Mouse (Mus musculus) kidney, embryonic 14.5 days (tissue): ENCODE measurements around the gene Zfp954. TPM values are rescaled to one million over a fixed set of nuclear protein-coding genes. Genes with fewer than 3 reads are reported as not detected.
"Not testable (repeated sequence)": the region's sequence is repeated elsewhere in the genome, so short reads cannot be mapped to it uniquely, and the experiment has no call there.

Source experiments
- ATAC-seq: fragments of 200-750 bp; cut with Nextera tagmentation; 2 replicates; pipeline ENCODE4 v1.8.0; 2017; ENCODE audit warnings: moderate number of reproducible peaks, mild to moderate bottlenecking, moderate TSS enrichment, moderate library complexity; ENCODE audit not compliant: low FRiP score, low TSS enrichment
- H3K27ac ChIP-seq: fragments of 300-500 bp; sonication (generic); 2 replicates; pipeline ENCODE4 v1.5.1; 2014; ENCODE audit warnings: low read depth, mild to moderate bottlenecking, low read length, moderate library complexity, mixed read lengths
- H3K27me3 ChIP-seq: fragments of 300-500 bp; sonication (generic); 2 replicates; pipeline ENCODE4 v1.6.1; 2014; ENCODE audit warnings: mild to moderate bottlenecking, low read length; ENCODE audit not compliant: control insufficient read depth, insufficient read depth
- H3K36me3 ChIP-seq: fragments of 300-500 bp; sonication (generic); 2 replicates; pipeline ENCODE4 v1.6.1; 2014; ENCODE audit warnings: low read length, mixed read lengths; ENCODE audit not compliant: control insufficient read depth, insufficient read depth
- H3K4me1 ChIP-seq: fragments of 300-500 bp; sonication (generic); 2 replicates; pipeline ENCODE4 v1.6.1; 2014; ENCODE audit warnings: low read length, mixed read lengths; ENCODE audit not compliant: control insufficient read depth, insufficient read depth
- H3K4me2 ChIP-seq: fragments of 300-500 bp; sonication (generic); replicated peaks from 2 replicates; pipeline ENCODE4 v1.6.1; 2014; ENCODE audit warnings: low read depth, mild to moderate bottlenecking, low read length
- H3K4me3 ChIP-seq: fragments of 300-500 bp; sonication (generic); 2 replicates; pipeline ENCODE4 v1.5.1; 2014; ENCODE audit warnings: mild to moderate bottlenecking, low read length
- H3K9ac ChIP-seq: fragments of 300-500 bp; sonication (generic); 2 replicates; pipeline ENCODE4 v1.6.1; 2014; ENCODE audit warnings: low read depth, mild to moderate bottlenecking, low read length, moderate library complexity
- H3K9me3 ChIP-seq: fragments of 300-500 bp; sonication (generic); 2 replicates; pipeline ENCODE4 v1.6.1; 2016; ENCODE audit warnings: low read length; ENCODE audit not compliant: control insufficient read depth
- WGBS: fragments of 180-500 bp; shearing (Covaris S2); extraction: QIAGEN DNeasy Blood & Tissue Kit; methylation state at CpG from one replicate; pipeline ENCODE4 v1.1.7; 2014; 5-methylcytosine and 5-hydroxymethylcytosine counted together
- polyA plus RNA-seq: library from polyadenylated mRNA; unstranded; fragments of >200 nt; fragmentation: Nextera tagmentation; extraction: Ambion mirVana; gene quantifications from 2 replicates; pipeline ENCODE4 v1.2.1, GENCODE M21; 2014

The Zfp954 gene
- polyA plus RNA-seq, result 11.1 and 12.2 TPM in 2 replicates

GRCm38 (mm10) chr7:7120921-7121601 lies at the start of gene Zfp954:
Gene Zfp954 (minus strand): TSS chr7:7121488.
- Histone ChIP-seq H3K9ac (peak within 1 kb of the TSS; percentile 65), H3K4me3 (peak within 1 kb of the TSS; percentile 69), H3K36me3 (no peaks in the 10 kb centered on the region; the same call in 1 of the 2 replicates), H3K27ac (no peak within 1 kb of the TSS), H3K4me2 (peak within 1 kb of the TSS; percentile 50), H3K27me3 (no peaks in the 10 kb centered on the region), H3K4me1 (no peaks in the 10 kb centered on the region), H3K9me3 (no peaks in the 10 kb centered on the region)
- under 1% methylated on average over 30 of the region's 30 CpGs for WGBS
- ATAC-seq, result peak; percentile 95

GRCm38 (mm10) chr7:7145991-7146608 lies 24.8 kb upstream of the Zfp954 start:
- H3K36me3 ChIP-seq, result no peaks in the 10 kb centered on the region
- no peak overlapping the region for H3K4me3 ChIP-seq
- 91% methylated on average over 15 of the region's 15 CpGs for WGBS
- H3K27ac ChIP-seq, result no peak overlapping the region
- no peak for ATAC-seq
- H3K9ac ChIP-seq, result no peak overlapping the region
- no peak overlapping the region for H3K4me2 ChIP-seq
- peaks cover 4% of the 10 kb centered on the region; the same call in 1 of the 2 replicates for H3K9me3 ChIP-seq
- no peaks in the 10 kb centered on the region for H3K27me3 ChIP-seq
- H3K4me1 ChIP-seq, result no peaks in the 10 kb centered on the region

GRCm38 (mm10) chr7:7144215-7144614 lies 22.9 kb upstream of the Zfp954 start:
- no peak overlapping the region for H3K4me3 ChIP-seq
- H3K36me3 ChIP-seq, result no peaks in the 10 kb centered on the region
- no peaks in the 10 kb centered on the region for H3K4me1 ChIP-seq
- ATAC-seq, result no peak
- peaks cover 4% of the 10 kb centered on the region; the same call in 1 of the 2 replicates for H3K9me3 ChIP-seq
- no peak overlapping the region for H3K9ac ChIP-seq
- no peak overlapping the region for H3K27ac ChIP-seq
- WGBS, result 82% methylated on average over 1 of the region's 1 CpGs
- no peak overlapping the region for H3K4me2 ChIP-seq
- H3K27me3 ChIP-seq, result no peaks in the 10 kb centered on the region

- Histone ChIP-seq H3K36me3 (peaks cover 7% of the 10 kb centered on the region; the same call in 1 of the 2 replicates), H3K4me3 (peak within 1 kb of the TSS; percentile 45), H3K4me2 (peak within 1 kb of the TSS; percentile 42), H3K27me3 (no peaks in the 10 kb centered on the region), H3K27ac (no peak within 1 kb of the TSS), H3K9me3 (no peaks in the 10 kb centered on the region), H3K4me1 (no peaks in the 10 kb centered on the region), H3K9ac (peak within 1 kb of the TSS; percentile 55)
- WGBS, result 2% methylated on average over 16 of the region's 16 CpGs
- ATAC-seq, result peak; percentile 99
Observed at GRCm38 (mm10) chr7:7136379-7136866, 15.1 kb upstream of the Zfp954 start, which contains the start of gene Zfp773. Gene Zfp773 (minus strand): TSS chr7:7136755.

GRCm38 (mm10) chr7:7132751-7133150 lies 11.5 kb upstream of the Zfp954 start:
- Histone ChIP-seq H3K4me1 (no peaks in the 10 kb centered on the region), H3K27me3 (no peaks in the 10 kb centered on the region), H3K4me3 (no peak overlapping the region), H3K36me3 (peaks cover 7% of the 10 kb centered on the region; the same call in 1 of the 2 replicates), H3K4me2 (no peak overlapping the region), H3K9me3 (no peaks in the 10 kb centered on the region), H3K9ac (no peak overlapping the region), H3K27ac (no peak overlapping the region)
- 81% methylated on average over 8 of the region's 8 CpGs for WGBS
- no peak for ATAC-seq

DNA sequence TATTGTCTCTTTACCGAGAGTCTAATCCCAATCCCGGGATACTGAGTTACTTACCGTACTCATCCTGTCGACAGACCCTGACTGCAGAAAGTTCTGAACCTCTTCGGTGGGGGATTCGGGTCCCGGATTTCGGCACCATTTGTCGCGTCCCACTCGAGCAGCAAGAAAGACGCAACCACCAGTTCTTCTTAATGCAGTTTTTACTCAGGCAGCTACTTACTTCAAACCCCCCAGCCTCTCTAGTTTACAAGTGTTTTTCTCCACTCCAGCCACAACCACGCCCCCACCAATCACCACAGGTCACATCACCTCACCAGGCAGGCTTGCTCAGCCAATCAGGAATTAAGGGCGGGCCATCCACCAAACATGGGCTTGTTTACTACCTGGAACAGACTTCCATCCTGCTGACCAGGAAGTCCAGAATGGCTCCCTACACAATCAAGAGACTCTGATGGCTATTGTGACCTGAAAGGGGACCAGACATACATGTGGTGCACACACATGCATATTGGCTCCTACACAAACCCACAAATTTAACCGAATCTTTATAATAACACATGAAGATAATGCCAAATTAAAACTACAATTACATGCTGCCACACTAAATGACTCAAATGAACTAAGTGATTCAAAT lies 9.3 kb upstream of the Zfp954 start:
- not testable (repeated sequence) for H3K27me3 ChIP-seq, H3K4me3 ChIP-seq, H3K36me3 ChIP-seq, H3K9me3 ChIP-seq, H3K9ac ChIP-seq, H3K27ac ChIP-seq, ATAC-seq, H3K4me2 ChIP-seq, H3K4me1 ChIP-seq
- WGBS, result 94% methylated on average over 14 of the region's 15 CpGs

DNA sequence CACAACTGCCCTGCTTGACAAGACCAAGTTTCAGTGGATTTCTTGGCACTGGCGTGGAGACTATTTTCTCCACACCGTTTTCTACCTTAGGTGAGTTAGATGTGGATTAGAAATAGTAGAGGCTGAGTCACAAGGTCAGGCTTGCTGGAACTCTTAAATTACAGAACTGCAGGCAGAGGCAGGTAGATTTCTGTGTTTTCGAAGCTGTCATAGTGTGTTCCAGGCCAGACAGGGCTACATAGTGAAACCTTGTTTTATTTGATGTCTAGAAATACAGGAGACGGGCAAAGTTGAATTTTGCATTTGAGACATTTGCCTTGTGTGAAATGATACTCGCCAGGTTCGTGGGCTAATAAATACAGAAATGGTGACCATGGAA lies 303 bp upstream of the Zfp954 start:
- H3K4me2 ChIP-seq, result peak overlapping the region; percentile 50
- no peak for ATAC-seq
- no peaks in the 10 kb centered on the region for H3K27me3 ChIP-seq
- no peaks in the 10 kb centered on the region for H3K36me3 ChIP-seq
- H3K9me3 ChIP-seq, result no peaks in the 10 kb centered on the region
- H3K27ac ChIP-seq, result no peak overlapping the region
- H3K4me1 ChIP-seq, result no peaks in the 10 kb centered on the region
- H3K4me3 ChIP-seq, result peak overlapping the region; percentile 69; the same call in 1 of the 2 replicates
- peak overlapping the region; percentile 31; the same call in 1 of the 2 replicates for H3K9ac ChIP-seq
- WGBS, result 57% methylated on average over 6 of the region's 6 CpGs

GRCm38 (mm10) chr7:7118441-7118840 lies 2.8 kb downstream of the Zfp954 start:
- 94% methylated on average over 2 of the region's 2 CpGs for WGBS
- peaks cover 20% of the 10 kb centered on the region for H3K36me3 ChIP-seq

More at GRCm38 (mm10) chr7:7118441-7118840, 2.8 kb downstream of the Zfp954 start:
- Histone ChIP-seq H3K27me3 (no peaks in the 10 kb centered on the region), H3K4me1 (no peaks in the 10 kb centered on the region), H3K27ac (no peak overlapping the region), H3K4me2 (no peak overlapping the region), H3K9me3 (no peaks in the 10 kb centered on the region), H3K4me3 (no peak overlapping the region), H3K9ac (no peak overlapping the region)
- no peak for ATAC-seq
